Mouse (Mus musculus) heart, embryonic 12.5 days (tissue): ENCODE results near the gene Garnl3. TPM values are rescaled to one million over a fixed set of nuclear protein-coding genes. Genes with fewer than 3 reads are reported as not detected.

Experiments used
- ATAC-seq: fragments of 200-750 bp; cut with Nextera tagmentation; 2 replicates; pipeline ENCODE4 v1.8.0; 2017; ENCODE audit warnings: moderate TSS enrichment, moderate library complexity; ENCODE audit not compliant: insufficient number of reproducible peaks, low FRiP score
- H3K27ac ChIP-seq: fragments of 300-500 bp; sonication (generic); 2 replicates; pipeline ENCODE4 v1.5.1; 2016; ENCODE audit warnings: mild to moderate bottlenecking, moderate library complexity; ENCODE audit not compliant: poor library complexity, severe bottlenecking
- H3K27me3 ChIP-seq: fragments of 300-500 bp; sonication (generic); replicated peaks from 2 replicates; pipeline ENCODE4 v1.6.1; 2016; ENCODE audit warnings: mild to moderate bottlenecking, moderate library complexity
- H3K36me3 ChIP-seq: fragments of 300-500 bp; sonication (generic); 2 replicates; pipeline ENCODE4 v1.6.1; 2016; ENCODE audit warnings: mild to moderate bottlenecking, moderate library complexity
- H3K4me1 ChIP-seq: fragments of 300-500 bp; sonication (generic); replicated peaks from 2 replicates; pipeline ENCODE4 v1.6.1; 2016; ENCODE audit warnings: mild to moderate bottlenecking
- H3K4me2 ChIP-seq: fragments of 300-500 bp; sonication (generic); 2 replicates; pipeline ENCODE4 v1.6.1; 2016; ENCODE audit warnings: mild to moderate bottlenecking, moderate library complexity
- H3K4me3 ChIP-seq: fragments of 300-500 bp; sonication (generic); 2 replicates; pipeline ENCODE4 v1.5.1; 2016; ENCODE audit warnings: mild to moderate bottlenecking
- H3K9ac ChIP-seq: fragments of 300-500 bp; sonication (generic); 2 replicates; pipeline ENCODE4 v1.6.1; 2016; ENCODE audit warnings: mild to moderate bottlenecking, moderate library complexity
- H3K9me3 ChIP-seq: fragments of 300-500 bp; sonication (generic); replicated peaks from 2 replicates; pipeline ENCODE4 v1.6.1; 2016; ENCODE audit warnings: mild to moderate bottlenecking, moderate library complexity
- WGBS: fragments of 180-500 bp; shearing (Covaris S2); methylation state at CpG from one replicate; pipeline ENCODE4 v1.1.7; 2016; 5-methylcytosine and 5-hydroxymethylcytosine counted together
- polyA plus RNA-seq: library from polyadenylated mRNA; unstranded; fragments of >200 nt; fragmentation: Nextera tagmentation; extraction: Ambion mirVana; gene quantifications from 2 replicates; pipeline ENCODE4 v1.2.1, GENCODE M21; 2016

Gene Garnl3
- 14.0 and 18.0 TPM in 2 replicates for polyA plus RNA-seq

DNA sequence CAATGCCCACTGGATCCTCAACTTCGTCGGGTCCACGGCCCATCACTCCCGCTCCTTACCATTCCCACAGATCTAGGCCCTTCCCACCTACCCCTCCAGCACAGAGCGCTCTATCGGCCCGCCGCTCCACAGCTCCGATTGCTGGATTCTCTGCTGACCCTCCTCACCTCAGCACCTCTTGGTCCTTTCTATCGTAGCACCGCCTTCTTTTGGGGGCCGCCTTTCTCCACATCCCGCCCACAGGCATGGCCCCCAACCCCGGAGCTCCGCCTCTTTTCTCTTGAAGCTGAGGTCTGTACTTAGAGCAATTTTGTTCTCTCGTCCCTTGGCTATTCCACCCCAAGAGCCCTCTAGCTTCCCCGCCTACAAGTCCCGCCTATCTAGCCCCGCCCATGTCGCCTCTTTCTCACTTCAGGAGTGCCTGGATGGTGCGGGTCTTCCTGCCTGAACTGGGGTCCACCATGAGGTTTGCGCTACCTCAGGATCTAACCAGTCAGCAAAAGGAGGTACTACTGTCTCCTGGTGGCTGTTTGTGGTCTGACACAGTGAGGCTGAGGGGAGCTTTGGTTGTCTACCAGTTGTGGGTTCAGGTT is at the start of gene Garnl3:
TSS of gene Garnl3 (minus strand) at position 155 of the 593 bp plus-strand sequence.
- peak; percentile 13 for ATAC-seq
- Histone ChIP-seq H3K27ac (peak within 1 kb of the TSS; percentile 41; the same call in 1 of the 2 replicates), H3K27me3 (peaks cover 27% of the 10 kb centered on the region)

GRCm38 (mm10) chr2:33179930-33180630 is 48.6 kb upstream of the Garnl3 start:
- Histone ChIP-seq H3K36me3 (no peaks in the 10 kb centered on the region), H3K27me3 (no peaks in the 10 kb centered on the region), H3K9ac (no peak overlapping the region; the same call in 1 of the 2 replicates), H3K27ac (no peak overlapping the region), H3K4me1 (peaks cover 42% of the 10 kb centered on the region), H3K4me3 (no peak overlapping the region), H3K4me2 (no peak overlapping the region), H3K9me3 (no peaks in the 10 kb centered on the region)
- no peak for ATAC-seq
- 72% methylated on average over 16 of the region's 16 CpGs for WGBS

More for the DNA sequence above, at the start of gene Garnl3:
- H3K4me3 ChIP-seq, result peak within 1 kb of the TSS; percentile 64
- peak within 1 kb of the TSS; percentile 79 for H3K4me2 ChIP-seq
- under 1% methylated on average over 22 of the region's 22 CpGs for WGBS
- peak within 1 kb of the TSS; percentile 59 for H3K9ac ChIP-seq
- no peaks in the 10 kb centered on the region for H3K9me3 ChIP-seq
- H3K4me1 ChIP-seq, result peaks cover 20% of the 10 kb centered on the region
- H3K36me3 ChIP-seq, result no peaks in the 10 kb centered on the region

- no peak overlapping the region for H3K27ac ChIP-seq
- H3K4me1 ChIP-seq, result peaks cover 40% of the 10 kb centered on the region
- no peaks in the 10 kb centered on the region for H3K27me3 ChIP-seq
- 0 out of 2 replicates have a peak, but pooled peaks have one; percentile 43 for ATAC-seq
- 72% methylated on average over 14 of the region's 14 CpGs for WGBS
- H3K4me3 ChIP-seq, result no peak overlapping the region
- no peak overlapping the region for H3K4me2 ChIP-seq
- H3K9ac ChIP-seq, result peak overlapping the region; percentile 0; the same call in 1 of the 2 replicates
- H3K9me3 ChIP-seq, result no peaks in the 10 kb centered on the region
- no peaks in the 10 kb centered on the region for H3K36me3 ChIP-seq
Observed at GRCm38 (mm10) chr2:33179171-33179929, 47.9 kb upstream of the Garnl3 start.

GRCm38 (mm10) chr2:33178243-33178932 is 46.9 kb upstream of the Garnl3 start:
- Histone ChIP-seq H3K36me3 (no peaks in the 10 kb centered on the region), H3K4me3 (no peak overlapping the region), H3K27me3 (no peaks in the 10 kb centered on the region), H3K4me2 (peak overlapping the region; percentile 27), H3K9me3 (no peaks in the 10 kb centered on the region), H3K4me1 (peaks cover 39% of the 10 kb centered on the region), H3K9ac (0 out of 2 replicates have a peak overlapping the region, but pooled peaks have one; percentile 0), H3K27ac (peak overlapping the region; percentile 27; the same call in 1 of the 2 replicates)
- peak; percentile 26; the same call in 1 of the 2 replicates for ATAC-seq
- WGBS, result 47% methylated on average over 11 of the region's 11 CpGs

DNA sequence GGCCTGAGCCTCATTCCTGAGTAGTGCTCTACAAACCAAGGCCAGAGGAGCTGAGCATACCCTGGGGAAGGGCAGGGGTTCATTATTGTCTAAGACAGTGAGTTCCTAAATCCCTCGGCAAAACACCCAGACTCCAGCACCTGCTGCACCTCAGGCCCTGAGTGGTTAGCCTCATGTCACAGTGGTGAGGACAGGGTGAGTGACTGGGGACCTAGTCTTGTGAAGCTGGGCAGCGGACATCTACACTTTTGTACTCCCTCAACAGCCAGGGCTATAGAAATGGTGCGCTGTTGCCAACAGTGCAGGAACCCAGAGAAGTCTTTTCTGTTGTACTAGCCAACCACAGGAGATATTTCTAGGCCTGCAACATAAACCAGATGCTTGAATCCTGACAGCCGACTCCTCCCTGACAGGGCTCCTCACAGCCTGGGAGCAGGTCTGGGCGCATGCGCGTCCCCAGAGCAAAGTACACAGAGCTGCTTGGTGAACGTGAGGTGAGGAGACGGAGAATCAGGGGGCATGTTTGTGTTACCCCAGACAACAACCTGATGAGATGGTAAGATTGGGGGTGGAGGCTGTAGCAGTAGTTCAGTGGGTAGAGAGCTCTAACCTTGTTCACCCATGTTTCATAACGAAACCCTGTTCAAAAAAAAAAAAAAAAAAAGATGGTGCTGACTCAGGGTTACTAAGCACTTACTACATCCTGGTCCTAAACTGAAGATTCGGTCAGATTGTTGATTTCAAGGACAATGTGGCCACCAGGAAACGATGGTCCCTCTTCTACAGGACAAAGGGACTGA is 46.2 kb upstream of the Garnl3 start:
- Histone ChIP-seq H3K9me3 (no peaks in the 10 kb centered on the region), H3K4me2 (peak overlapping the region; percentile 27), H3K4me3 (no peak overlapping the region), H3K36me3 (no peaks in the 10 kb centered on the region), H3K27ac (peak overlapping the region; percentile 84), H3K4me1 (peaks cover 41% of the 10 kb centered on the region), H3K27me3 (no peaks in the 10 kb centered on the region), H3K9ac (no peak overlapping the region; the same call in 1 of the 2 replicates)
- peak; percentile 45; the same call in 1 of the 2 replicates for ATAC-seq
- WGBS, result 45% methylated on average over 12 of the region's 12 CpGs

- 61% methylated on average over 2 of the region's 2 CpGs for WGBS
- H3K4me3 ChIP-seq, result no peak overlapping the region
- H3K9me3 ChIP-seq, result no peaks in the 10 kb centered on the region
- no peak overlapping the region for H3K4me2 ChIP-seq
- peak overlapping the region; percentile 84 for H3K27ac ChIP-seq
- H3K27me3 ChIP-seq, result no peaks in the 10 kb centered on the region
- H3K36me3 ChIP-seq, result peaks cover under 1% of the 10 kb centered on the region; the same call in 1 of the 2 replicates
- peaks cover 47% of the 10 kb centered on the region for H3K4me1 ChIP-seq
- H3K9ac ChIP-seq, result no peak overlapping the region; the same call in 1 of the 2 replicates
- ATAC-seq, result no peak
Observed at GRCm38 (mm10) chr2:33176921-33177320, 45.5 kb upstream of the Garnl3 start.

DNA sequence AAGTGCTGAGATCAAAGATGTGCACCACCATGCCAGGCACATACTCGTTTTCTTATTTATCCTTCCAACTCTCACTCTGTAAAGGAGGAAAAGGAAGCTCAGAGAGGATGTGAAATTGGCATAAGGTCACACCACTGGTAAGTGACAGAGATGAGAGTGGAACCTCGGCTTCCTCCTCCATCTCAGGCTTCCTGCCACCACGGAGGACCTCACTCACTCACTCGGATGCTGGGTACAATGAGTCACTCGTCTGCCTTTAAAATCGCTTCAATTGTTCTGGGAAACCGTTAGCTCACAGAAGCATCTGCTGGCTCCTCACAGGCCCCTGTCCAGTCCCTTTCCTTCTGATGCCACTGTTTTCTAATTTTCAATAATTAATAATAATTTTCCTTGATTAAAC is 45.1 kb upstream of the Garnl3 start:
- Histone ChIP-seq H3K27ac (no peak overlapping the region), H3K4me2 (no peak overlapping the region), H3K36me3 (peaks cover 3% of the 10 kb centered on the region; the same call in 1 of the 2 replicates), H3K4me3 (no peak overlapping the region), H3K4me1 (peaks cover 47% of the 10 kb centered on the region), H3K9me3 (no peaks in the 10 kb centered on the region), H3K9ac (no peak overlapping the region), H3K27me3 (no peaks in the 10 kb centered on the region)
- WGBS, result 36% methylated on average over 7 of the region's 7 CpGs
- ATAC-seq, result no peak

DNA sequence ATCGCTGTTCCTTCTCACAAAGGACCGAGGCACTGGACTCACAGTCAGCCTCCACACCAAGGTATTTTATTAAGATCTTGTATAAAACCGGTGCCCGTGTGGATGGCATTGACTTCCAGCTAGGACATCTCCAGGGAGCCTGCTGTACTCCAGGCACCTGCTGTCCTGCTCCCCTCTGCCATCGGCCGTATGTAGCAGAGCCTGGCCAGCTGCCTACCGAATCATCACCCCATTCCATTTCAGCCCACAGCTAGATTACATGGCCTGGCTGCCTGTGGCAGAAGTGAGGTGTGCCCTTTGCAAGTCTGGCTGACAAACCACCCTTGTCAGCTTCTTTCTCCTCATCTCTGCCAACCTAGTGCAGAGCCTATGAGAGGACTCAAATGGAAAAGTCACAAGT is 42.2 kb upstream of the Garnl3 start:
- H3K4me2 ChIP-seq, result no peak overlapping the region
- peaks cover 3% of the 10 kb centered on the region; the same call in 1 of the 2 replicates for H3K36me3 ChIP-seq
- no peak overlapping the region for H3K9ac ChIP-seq
- H3K4me3 ChIP-seq, result no peak overlapping the region
- no peaks in the 10 kb centered on the region for H3K9me3 ChIP-seq
- WGBS, result 86% methylated on average over 7 of the region's 7 CpGs
- no peaks in the 10 kb centered on the region for H3K27me3 ChIP-seq
- peaks cover 30% of the 10 kb centered on the region for H3K4me1 ChIP-seq
- no peak for ATAC-seq
- H3K27ac ChIP-seq, result no peak overlapping the region

DNA sequence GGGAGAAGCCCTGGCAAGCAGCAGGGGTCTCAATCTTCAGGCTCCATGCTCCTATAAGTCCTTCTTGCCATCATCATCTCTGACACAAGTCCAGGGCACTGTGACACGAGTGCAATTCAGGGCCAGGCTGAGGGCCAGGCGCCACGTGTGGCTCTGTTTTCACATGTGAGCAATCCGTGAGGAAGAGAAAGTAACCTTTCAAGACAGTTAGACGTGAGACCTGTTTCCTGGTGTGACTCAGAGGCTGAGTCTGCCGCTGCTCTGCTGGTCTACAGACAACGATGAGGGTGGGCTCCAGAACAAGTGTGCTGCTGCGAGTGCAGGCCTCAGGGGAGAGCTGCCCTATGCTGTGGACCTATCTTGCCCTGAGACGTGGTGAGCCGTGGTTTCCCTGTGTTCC is 41.7 kb upstream of the Garnl3 start:
- H3K27me3 ChIP-seq, result no peaks in the 10 kb centered on the region
- no peak overlapping the region for H3K4me3 ChIP-seq
- no peaks in the 10 kb centered on the region for H3K9me3 ChIP-seq
- ATAC-seq, result no peak
- H3K36me3 ChIP-seq, result peaks cover 3% of the 10 kb centered on the region; the same call in 1 of the 2 replicates
- H3K4me2 ChIP-seq, result no peak overlapping the region
- 61% methylated on average over 10 of the region's 10 CpGs for WGBS
- H3K9ac ChIP-seq, result no peak overlapping the region
- H3K4me1 ChIP-seq, result peaks cover 24% of the 10 kb centered on the region
- no peak overlapping the region for H3K27ac ChIP-seq
